Mouse (Mus musculus): ENCODE data around the gene Msmo1. TPM values are rescaled to one million over a fixed set of nuclear protein-coding genes. Genes with fewer than 3 reads are reported as not detected.

The Msmo1 gene
- polyA plus RNA-seq (2012; rRNA removed) = 20.1 and 27.8 TPM in 2 replicates

DNA sequence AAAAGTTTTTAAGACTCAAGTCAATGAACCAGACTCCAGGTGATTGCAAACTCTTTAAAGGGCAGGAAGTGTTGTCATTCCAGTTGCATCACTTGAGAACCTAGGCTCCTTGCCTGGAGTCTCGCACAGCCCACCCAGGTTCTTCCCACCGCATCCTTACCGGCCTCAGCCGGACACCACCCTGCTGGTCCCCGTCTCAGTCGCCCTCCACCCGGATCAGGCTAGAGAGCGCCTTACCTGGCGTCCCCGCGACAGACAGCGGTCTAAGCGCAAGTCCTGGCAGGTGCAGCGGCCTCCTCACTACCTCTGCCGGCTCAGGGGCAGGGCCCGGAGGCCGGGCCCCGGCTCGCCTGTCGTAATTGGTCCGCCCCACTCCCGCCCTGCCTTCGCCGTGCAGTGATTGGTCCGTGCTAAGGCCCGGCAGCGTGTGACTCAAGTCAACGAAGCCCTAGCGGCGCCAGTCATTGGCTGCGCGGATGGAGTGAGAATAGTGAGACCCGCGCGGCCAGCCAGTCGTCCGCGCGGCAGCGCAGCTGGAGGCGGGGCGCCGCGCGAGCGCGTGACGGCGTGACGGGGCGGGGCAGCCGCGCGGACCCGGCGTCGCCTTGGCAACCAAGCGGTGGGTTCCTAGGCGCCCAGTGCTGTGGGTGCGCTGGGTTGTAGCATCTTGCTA, at the start of gene Msmo1:
TSS of gene Msmo1 (minus strand) at position 522 of the 673 bp plus-strand sequence.

DNA sequence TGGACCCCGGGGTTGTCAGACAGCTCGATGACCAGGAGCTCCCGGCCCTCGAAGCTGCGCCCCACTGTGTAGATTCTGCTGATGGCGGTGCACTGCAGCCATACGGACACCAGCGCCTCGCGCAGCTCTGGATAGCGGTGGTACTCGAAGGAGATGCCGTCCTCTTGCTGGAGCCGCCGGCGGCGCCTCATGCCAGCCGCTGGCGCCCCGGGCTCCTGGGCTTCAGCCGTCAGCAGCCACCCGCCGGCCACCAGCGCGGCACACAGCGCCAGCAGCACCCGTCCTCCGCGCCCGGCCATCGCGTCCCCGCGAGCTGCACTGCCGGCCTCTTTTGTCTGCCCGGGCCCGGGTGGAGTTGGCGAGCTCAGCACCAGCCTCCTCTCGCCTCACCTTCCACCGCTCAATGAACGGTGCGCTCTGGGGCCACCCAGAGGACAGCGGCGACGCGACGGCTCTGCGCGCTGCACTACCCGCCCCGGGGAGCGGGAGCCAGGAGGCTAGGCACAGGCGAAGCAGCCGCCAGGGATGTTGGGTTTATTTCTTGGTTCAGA, 40.9 kb downstream of the Msmo1 start, which contains the start of gene Cpe:
TSS of gene Cpe (minus strand) at position 404 of the 551 bp plus-strand sequence.

Other genes with a start within 250 kb of the Msmo1 start
- 70.8 and 73.5 TPM in 2 replicates for gene Cpe, start 40.7 kb downstream of the Msmo1 start, polyA plus RNA-seq (2012; rRNA removed)
- gene Klhl2, start 116.2 kb upstream of the Msmo1 start, polyA plus RNA-seq (2012; rRNA removed) = 11.2 and 11.9 TPM in 2 replicates
- 41.5 and 51.6 TPM in 2 replicates for gene Tmem192, start 213.4 kb upstream of the Msmo1 start, polyA plus RNA-seq (2012; rRNA removed)

All from colon, adult 2 months (tissue).